Comparison of ENCODE assay signal across 26 mouse cellular contexts in genomic region chr3:108973980-108974660, GRCm38 (mm10). TPM values are rescaled to one million over a fixed set of nuclear protein-coding genes. Genes with fewer than 3 reads are reported as not detected.
"Had no signal": no experiment of that assay in that cellular context is flagged by ENCODE, and none has a peak within 500 bp of the region (broad histone marks: within the 10 kb centered on the region; RNA-seq: fewer than 3 reads in every experiment).

No protein-coding gene starts in this region.

- H3K9me3 ChIP-seq: intestine, embryonic 15.5 days; kidney, embryonic 15.5 days; limb, embryonic 10.5 days; limb, embryonic 13.5 days; lung, embryonic 15.5 days; midbrain, embryonic 12.5 days; midbrain, embryonic 15.5 days; neural tube, embryonic 12.5 days; neural tube, embryonic 15.5 days; stomach, embryonic 15.5 days had no signal

- H3K9ac ChIP-seq: intestine, embryonic 15.5 days; kidney, embryonic 15.5 days; limb, embryonic 13.5 days; lung, embryonic 15.5 days; midbrain, embryonic 12.5 days; midbrain, embryonic 15.5 days; neural tube, embryonic 12.5 days; neural tube, embryonic 15.5 days; stomach, embryonic 15.5 days had no signal

- H3K27me3 ChIP-seq: intestine, embryonic 15.5 days; kidney, embryonic 15.5 days; limb, embryonic 13.5 days; lung, embryonic 15.5 days; midbrain, embryonic 12.5 days; midbrain, embryonic 15.5 days; neural tube, embryonic 12.5 days; neural tube, embryonic 15.5 days; stomach, embryonic 15.5 days had no signal

- ATAC-seq: intestine, embryonic 15.5 days; midbrain, embryonic 15.5 days had no signal

- H3K27ac ChIP-seq: intestine, embryonic 15.5 days; kidney, embryonic 15.5 days; left cerebral cortex, adult 2 months; limb, embryonic 10.5 days; limb, embryonic 13.5 days; lung, embryonic 15.5 days; midbrain, embryonic 12.5 days; midbrain, embryonic 15.5 days; neural tube, embryonic 12.5 days; neural tube, embryonic 15.5 days; stomach, embryonic 15.5 days had no signal

- H3K4me2 ChIP-seq: intestine, embryonic 15.5 days; kidney, embryonic 15.5 days; limb, embryonic 13.5 days; lung, embryonic 15.5 days; midbrain, embryonic 12.5 days; midbrain, embryonic 15.5 days; neural tube, embryonic 12.5 days; neural tube, embryonic 15.5 days; stomach, embryonic 15.5 days had no signal

- H3K4me1 ChIP-seq: intestine, embryonic 15.5 days; limb, embryonic 10.5 days; limb, embryonic 13.5 days; lung, embryonic 15.5 days; midbrain, embryonic 12.5 days; midbrain, embryonic 15.5 days; neural tube, embryonic 12.5 days; neural tube, embryonic 15.5 days; stomach, embryonic 15.5 days had no signal

- DNase-seq: kidney, adult 11 months; kidney, adult 8-10 months; kidney, postnatal 10 days; kidney, postnatal 36 days; layer of hippocampus, postnatal 36 days; lung, postnatal 10 days; lung, postnatal 36 days; retina, postnatal 1 day; spleen, adult 18-20 months; thymus, postnatal 36 days had no signal

- H3K4me3 ChIP-seq: intestine, embryonic 15.5 days; kidney, embryonic 15.5 days; left cerebral cortex, adult 2 months; limb, embryonic 10.5 days; limb, embryonic 13.5 days; lung, embryonic 15.5 days; midbrain, embryonic 12.5 days; midbrain, embryonic 15.5 days; neural tube, embryonic 12.5 days; neural tube, embryonic 15.5 days; stomach, embryonic 15.5 days had no signal

RNA-seq across cellular contexts. Expression of gene Gm9857, which starts 33.9 kb away (rescaled TPM):
- total RNA-seq: layer of hippocampus, adult 8-10 months; layer of hippocampus, postnatal 10 days; layer of hippocampus, postnatal 36 days; left cerebral cortex, adult 2 months; left cerebral cortex, postnatal 10 days; liver, adult 2 months had no signal
- polyA plus RNA-seq: intestine, embryonic 15.5 days; kidney, embryonic 15.5 days; limb, embryonic 10.5 days; liver, adult 2 months; lung, embryonic 15.5 days; midbrain, embryonic 12.5 days; midbrain, embryonic 15.5 days; neural tube, embryonic 12.5 days; neural tube, embryonic 15.5 days; urinary bladder, adult 2 months had no signal

RNA-seq across cellular contexts. Expression of gene Henmt1, which starts 34.4 kb away (rescaled TPM):
- total RNA-seq: liver, adult 2 months had no signal
- polyA plus RNA-seq: liver, adult 2 months had no signal
